Mouse (Mus musculus) heart, postnatal 0 days (tissue): ENCODE measurements at regions not wholly inside any gene's neighbourhood (a gene's known extent, or its start where the extent isn't known, plus 50 kb on each side); places are given as distances from the start of the nearest gene placed in this dataset.
A peak's percentile ranks its signal among the peaks of the same experiment; 100 is the strongest.

Experiments used
- ATAC-seq: fragments of 200-750 bp; cut with Nextera tagmentation; 2 replicates; pipeline ENCODE4 v1.8.0; 2017; ENCODE audit warnings: low read depth, moderate number of reproducible peaks, moderate library complexity; ENCODE audit not compliant: insufficient read depth
- DNase-seq: peaks from one replicate; pipeline ENCODE4 v3.0.0-alpha.2; 2016; ENCODE audit warnings: low spot score
- H3K27ac ChIP-seq: fragments of 300-500 bp; sonication (generic); 2 replicates; pipeline ENCODE4 v1.5.1; 2014; ENCODE audit warnings: low read depth, mild to moderate bottlenecking
- H3K27me3 ChIP-seq: fragments of 300-500 bp; sonication (generic); 2 replicates; pipeline ENCODE4 v1.6.1; 2014; ENCODE audit warnings: low read length, mixed read lengths; ENCODE audit not compliant: control insufficient read depth, insufficient read depth
- H3K36me3 ChIP-seq: fragments of 300-500 bp; sonication (generic); replicated peaks from 2 replicates; pipeline ENCODE4 v1.6.1; 2014; ENCODE audit warnings: low read length, mixed read lengths; ENCODE audit not compliant: control insufficient read depth, insufficient read depth
- H3K4me1 ChIP-seq: fragments of 300-500 bp; sonication (generic); 2 replicates; pipeline ENCODE4 v1.6.1; 2014; ENCODE audit warnings: antibody characterized with exemption; ENCODE audit not compliant: control insufficient read depth, insufficient read depth
- H3K4me2 ChIP-seq: fragments of 300-500 bp; sonication (generic); 2 replicates; pipeline ENCODE4 v1.6.1; 2014; ENCODE audit warnings: low read depth, mild to moderate bottlenecking, low read length, moderate library complexity
- H3K4me3 ChIP-seq: fragments of 300-500 bp; sonication (generic); 2 replicates; pipeline ENCODE4 v1.5.1; 2014; ENCODE audit warnings: low read depth, low read length
- H3K9ac ChIP-seq: fragments of 300-500 bp; sonication (generic); replicated peaks from 2 replicates; pipeline ENCODE4 v1.6.1; 2014; ENCODE audit warnings: low read depth, low read length, mixed read lengths
- H3K9me3 ChIP-seq: fragments of 300-500 bp; sonication (generic); replicated peaks from 2 replicates; pipeline ENCODE4 v1.6.1; 2016; ENCODE audit warnings: low read length; ENCODE audit not compliant: control insufficient read depth
- CTCF ChIP-seq: IDR thresholded peaks from 2 replicates; pipeline ENCODE4 v1.5.1; 2016; ENCODE audit warnings: antibody characterized with exemption, control low read depth, low read depth
- EP300 ChIP-seq: IDR thresholded peaks from 2 replicates; pipeline ENCODE4 v1.6.1; 2016; ENCODE audit warnings: antibody characterized with exemption, low read depth
- WGBS: fragments of 180-500 bp; shearing (Covaris S2); extraction: QIAGEN DNeasy Blood & Tissue Kit; methylation state at CpG from one replicate; pipeline ENCODE4 v1.1.7; 2014; 5-methylcytosine and 5-hydroxymethylcytosine counted together

DNA sequence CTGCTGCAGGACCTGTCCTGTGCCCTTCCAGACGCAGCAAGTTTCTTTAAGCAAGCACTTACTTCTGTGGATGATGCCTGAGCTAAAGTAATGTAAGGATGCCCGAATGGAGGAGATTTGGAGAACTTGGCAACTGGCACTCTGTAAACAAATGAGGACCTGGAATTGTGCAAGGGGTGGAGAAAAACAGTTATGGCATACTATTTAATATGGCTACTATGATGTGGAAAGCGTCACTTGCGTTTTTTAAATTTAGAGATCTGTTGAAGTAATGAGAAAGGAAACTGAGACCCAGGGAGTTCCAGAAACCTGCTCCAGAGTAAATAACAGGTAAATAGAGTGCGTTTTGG is 58.6 kb upstream of the Abca1 start:
- ATAC-seq = no peak
- no peak overlapping the region for H3K9ac ChIP-seq

DNA sequence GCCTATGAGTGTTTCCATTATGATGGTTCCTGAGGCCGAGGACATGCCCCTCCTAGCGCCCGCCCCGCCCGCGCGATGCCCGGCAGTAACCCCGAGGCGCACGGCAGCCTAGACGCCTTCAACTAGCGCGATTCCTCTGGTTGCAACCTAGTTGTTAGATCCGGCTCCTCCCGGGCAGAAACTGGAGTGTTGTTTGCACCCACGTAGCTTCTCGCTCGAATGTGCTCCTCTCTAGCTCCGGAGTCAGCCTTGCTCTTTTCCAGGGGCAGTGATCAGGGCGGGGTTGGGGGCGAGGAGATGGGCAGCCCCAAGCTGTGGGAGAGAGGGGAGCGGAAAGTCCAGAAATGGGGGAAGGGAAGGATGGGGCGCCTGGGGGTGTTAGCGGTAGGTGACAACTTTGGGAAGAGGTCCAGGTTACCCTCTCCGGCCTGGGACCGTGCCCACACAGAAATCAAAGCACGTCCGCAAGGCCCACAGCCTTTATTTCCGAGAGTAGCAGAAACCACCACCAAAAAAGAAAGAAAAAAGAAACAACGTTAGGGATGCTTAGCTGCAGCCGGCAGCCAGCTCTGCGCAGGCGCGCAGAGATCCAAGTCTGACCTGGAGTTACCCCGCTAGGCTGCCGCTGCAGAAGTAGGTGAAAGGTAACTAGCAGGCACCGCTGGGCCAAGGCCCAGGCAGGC is 58.1 kb upstream of the Abca1 start:
- Histone ChIP-seq H3K9ac (peak overlapping the region; percentile 61; the same call in 1 of the 2 replicates), H3K36me3 (no peaks in the 10 kb centered on the region), H3K27me3 (no peaks in the 10 kb centered on the region), H3K4me1 (peaks cover 17% of the 10 kb centered on the region), H3K4me2 (peak overlapping the region; percentile 95), H3K27ac (peak overlapping the region; percentile 89), H3K4me3 (peak overlapping the region; percentile 65), H3K9me3 (no peaks in the 10 kb centered on the region)
- WGBS = 0% methylated on average over 38 of the region's 38 CpGs
- TF ChIP-seq EP300 = no peak; the same call in none of the 2 replicates
- no peak for TF ChIP-seq CTCF
- ATAC-seq = peak; percentile 93
- peak; percentile 90 for DNase-seq

More for the DNA sequence above, 58.6 kb upstream of the Abca1 start:
- no peak for TF ChIP-seq EP300
- no peak for TF ChIP-seq CTCF
- Histone ChIP-seq H3K4me2 (peak overlapping the region; percentile 95), H3K27ac (peak overlapping the region; percentile 89), H3K36me3 (no peaks in the 10 kb centered on the region), H3K4me1 (peaks cover 17% of the 10 kb centered on the region), H3K9me3 (no peaks in the 10 kb centered on the region), H3K4me3 (peak overlapping the region; percentile 65), H3K27me3 (no peaks in the 10 kb centered on the region)
- no peak for DNase-seq
- 39% methylated on average over 5 of the region's 5 CpGs for WGBS

DNA sequence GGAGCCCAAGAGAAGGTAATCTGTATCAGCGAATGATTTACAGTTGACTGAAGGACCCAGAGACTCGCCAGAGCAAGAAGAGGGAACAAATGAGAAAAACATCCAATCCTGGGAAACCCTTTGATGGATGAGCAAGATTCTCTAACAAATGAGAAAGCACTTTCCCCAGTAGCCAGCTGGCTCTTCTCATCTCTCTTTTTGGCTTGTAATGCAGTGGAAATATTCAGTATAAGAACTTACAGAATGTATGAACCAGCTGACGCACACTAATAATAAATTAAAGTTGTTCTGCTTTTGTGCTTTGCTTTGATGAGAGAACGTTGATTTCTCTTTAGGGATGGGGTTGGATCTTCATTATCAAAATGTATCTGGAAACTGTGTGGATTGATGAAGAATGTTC is 52.8 kb upstream of the Abca1 start:
- WGBS = 64% methylated on average over 4 of the region's 4 CpGs
- no peak for DNase-seq
- TF ChIP-seq CTCF = no peak
- no peak for TF ChIP-seq EP300

DNA sequence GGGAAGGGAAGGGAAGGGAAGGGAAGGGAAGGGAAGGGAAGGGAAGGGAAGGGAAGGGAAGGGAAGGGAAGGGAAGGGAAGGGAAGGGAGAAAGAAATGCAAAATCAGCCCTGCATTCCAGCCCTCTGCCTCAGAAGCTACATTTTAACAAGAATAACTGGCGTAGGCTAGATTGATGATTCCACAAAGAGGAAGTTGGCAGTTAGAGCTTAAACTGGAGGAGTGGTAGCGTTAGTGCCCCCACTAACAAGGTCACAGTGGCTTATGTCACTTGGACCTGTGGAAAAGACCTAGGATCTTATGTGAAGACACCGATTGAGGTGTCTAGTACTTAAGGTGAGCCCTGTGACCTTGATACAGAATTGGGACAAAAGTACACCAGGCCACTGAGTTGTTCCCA is 51.0 kb upstream of the Abca1 start:
- TF ChIP-seq CTCF = no peak
- TF ChIP-seq EP300 = no peak
- no peak overlapping the region for H3K4me3 ChIP-seq
- no peaks in the 10 kb centered on the region for H3K9me3 ChIP-seq
- no peak overlapping the region for H3K4me2 ChIP-seq
- no peaks in the 10 kb centered on the region for H3K36me3 ChIP-seq
- no peak overlapping the region for H3K9ac ChIP-seq
- H3K27ac ChIP-seq = no peak overlapping the region
- no peaks in the 10 kb centered on the region for H3K4me1 ChIP-seq
- DNase-seq (no peak), ATAC-seq (no peak)
- H3K27me3 ChIP-seq = no peaks in the 10 kb centered on the region
- 78% methylated on average over 3 of the region's 3 CpGs for WGBS

More for the DNA sequence above, 52.8 kb upstream of the Abca1 start:
- H3K27me3 ChIP-seq = no peaks in the 10 kb centered on the region
- no peaks in the 10 kb centered on the region for H3K9me3 ChIP-seq
- no peaks in the 10 kb centered on the region for H3K4me1 ChIP-seq
- no peaks in the 10 kb centered on the region for H3K36me3 ChIP-seq
- no peak overlapping the region for H3K4me2 ChIP-seq
- H3K4me3 ChIP-seq = no peak overlapping the region
- no peak for ATAC-seq
- no peak overlapping the region for H3K27ac ChIP-seq
- no peak overlapping the region for H3K9ac ChIP-seq
